Mouse (Mus musculus) thymus, postnatal 36 days (tissue): Measurements from ENCODE around the gene Trim28.
A peak's percentile ranks its signal among the peaks of the same experiment; 100 is the strongest.

Experiments
- DNase-seq, 2 experiments: peaks; one replicate each; pipeline ENCODE4 v3.0.0; 2022; ENCODE audit warnings: mixed read lengths in 2 of 2

The Trim28 gene

DNA sequence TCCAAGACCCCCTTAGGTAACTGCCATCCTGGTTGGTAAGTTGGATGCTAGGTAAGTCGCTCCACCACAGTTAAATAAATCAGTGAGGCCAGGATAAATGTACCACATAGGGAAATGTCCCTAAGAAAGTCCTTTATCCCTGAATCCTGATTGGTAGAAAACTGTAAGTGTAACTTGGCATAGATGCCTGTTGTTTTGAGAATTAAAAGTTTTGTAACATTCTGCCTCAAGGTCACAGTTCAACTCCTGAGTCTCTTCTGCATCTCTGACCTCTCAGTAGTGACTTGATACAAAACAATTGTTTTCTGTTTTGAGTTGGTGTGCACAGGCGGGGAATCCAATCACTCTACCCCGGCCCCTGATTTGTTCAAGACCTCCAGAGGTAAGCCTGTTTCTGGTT is at the start of gene Trim28:
Gene Trim28, plus strand, starts transcription at position 264 of the 400 bp plus-strand sequence.
- DNase-seq: no peak

DNA sequence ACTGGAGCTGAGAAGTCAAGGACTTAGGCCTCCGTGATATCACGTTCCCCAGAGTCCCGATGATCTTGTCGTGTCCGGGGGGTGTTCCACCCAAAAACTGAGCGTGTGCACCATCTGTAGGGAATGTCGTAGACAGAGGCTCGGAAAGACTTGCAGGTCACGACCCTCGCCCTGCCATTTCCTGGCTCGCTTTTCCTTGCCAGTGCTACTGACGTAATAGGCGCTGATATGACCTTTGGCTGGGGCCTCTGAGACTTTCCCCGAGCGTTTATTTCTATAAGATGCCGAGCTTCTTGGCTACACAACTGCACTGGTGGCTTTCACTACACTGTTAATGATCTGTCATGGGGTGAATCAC is 49.1 kb upstream of the Trim28 start:
- no peak for DNase-seq

DNA sequence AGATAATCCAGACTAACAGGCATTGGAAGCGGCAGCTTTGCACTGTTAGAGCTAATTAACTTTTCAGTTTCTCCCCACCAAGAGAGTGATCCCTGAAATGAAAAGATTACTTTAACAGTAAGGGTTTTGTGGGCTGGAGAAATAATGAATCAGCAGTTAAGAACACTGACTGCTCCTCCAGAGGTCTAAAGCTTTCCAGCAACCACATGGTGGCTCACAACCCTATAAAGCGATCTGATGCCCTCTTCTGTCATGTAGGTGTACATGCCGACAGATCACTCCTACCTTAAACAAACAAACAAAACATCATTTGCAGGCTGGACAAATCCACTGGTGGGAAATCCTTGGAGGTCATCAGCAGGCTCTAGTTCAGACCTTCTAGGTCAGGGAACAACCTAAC is 44.0 kb upstream of the Trim28 start:
- no peak for DNase-seq

DNA sequence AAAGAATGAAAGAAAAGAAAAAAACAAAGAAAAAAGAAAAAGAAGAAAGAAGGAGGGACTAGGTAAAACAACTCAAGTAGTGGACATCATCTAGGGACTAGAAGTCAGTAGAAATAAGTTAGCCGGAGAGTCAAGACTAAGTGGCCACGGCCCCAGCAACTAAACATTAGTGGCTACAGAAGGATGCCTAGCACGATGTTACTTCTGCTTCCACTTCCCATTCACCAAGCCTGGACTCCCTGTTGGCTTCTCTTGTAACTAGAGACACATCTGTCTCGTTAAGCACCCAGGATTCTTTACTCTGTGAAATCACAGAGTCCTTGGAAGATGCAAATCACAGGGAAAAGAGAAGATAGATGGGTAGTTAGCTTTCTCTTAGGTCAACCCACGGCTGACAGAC is 41.4 kb upstream of the Trim28 start:
- DNase-seq: no peak

DNA sequence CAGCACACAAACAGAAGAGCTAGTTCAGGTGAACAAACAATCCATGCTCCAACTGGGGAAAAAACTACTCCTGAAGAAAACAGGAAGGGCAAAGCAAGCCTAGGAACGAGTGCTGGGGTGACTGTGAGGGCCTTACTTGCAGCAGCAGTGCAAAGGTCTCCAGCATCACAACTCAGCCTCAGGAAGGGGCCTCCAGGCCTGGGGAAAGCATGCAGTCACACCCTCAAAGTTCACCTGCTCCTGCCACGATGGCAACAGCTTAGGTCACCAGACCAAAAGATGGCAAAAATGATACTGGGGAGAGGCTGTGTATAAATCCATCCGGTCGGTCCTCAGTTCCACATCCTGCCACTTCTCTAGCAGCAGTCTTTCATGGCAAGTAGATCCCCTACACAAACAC is 40.0 kb upstream of the Trim28 start:
- no peak for DNase-seq

DNA sequence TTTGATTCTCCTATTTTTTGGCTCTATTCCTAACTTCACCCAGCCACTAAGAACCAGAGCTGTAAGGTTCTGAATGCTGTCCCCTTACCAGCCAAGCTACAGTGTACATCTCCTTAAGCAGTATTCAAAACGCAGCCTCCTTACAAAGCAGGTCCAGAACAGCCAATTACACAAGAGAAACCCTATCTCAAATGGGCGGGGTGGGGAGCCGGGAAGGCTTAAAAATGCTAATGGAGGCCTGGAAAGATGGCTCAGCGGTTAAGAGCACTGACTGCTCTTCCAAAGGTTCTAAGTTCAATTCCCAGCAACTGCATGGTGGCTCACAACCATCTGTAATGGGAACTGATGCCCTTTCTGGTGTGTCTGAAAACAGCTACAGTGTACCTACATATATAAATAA is 39.2 kb upstream of the Trim28 start:
- no peak for DNase-seq

DNA sequence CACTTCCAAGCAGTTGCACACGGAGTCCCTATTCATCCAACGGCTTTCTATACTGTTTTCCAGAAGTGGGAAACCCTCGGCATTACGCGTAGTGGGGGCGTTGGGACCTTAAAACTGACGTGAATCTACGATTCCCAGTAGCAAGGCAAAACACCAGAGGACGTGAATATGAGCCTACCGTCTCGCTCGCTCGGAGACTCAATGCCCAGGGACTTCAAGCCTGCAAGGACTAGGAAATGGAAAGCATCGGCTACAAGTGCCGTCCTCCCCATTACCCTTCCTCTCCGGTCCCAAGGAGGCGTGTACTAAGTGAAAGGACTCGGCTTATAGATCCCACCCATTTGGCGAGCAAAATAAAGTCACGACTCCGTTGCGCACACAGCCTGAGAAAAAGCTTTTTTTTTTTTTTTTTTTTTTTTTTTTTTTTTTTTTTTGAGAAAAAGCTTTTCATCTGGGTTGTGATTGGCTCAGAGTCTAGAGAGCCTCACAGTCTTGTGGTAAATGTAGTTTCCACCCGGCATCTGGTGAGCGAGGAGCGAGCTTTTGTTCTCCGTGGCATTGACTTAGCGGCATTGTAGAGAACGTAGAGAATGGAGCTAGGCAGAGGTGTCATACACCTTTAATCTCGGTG is 37.3 kb upstream of the Trim28 start:
- DNase-seq: peak; percentile 69 to 79

DNA sequence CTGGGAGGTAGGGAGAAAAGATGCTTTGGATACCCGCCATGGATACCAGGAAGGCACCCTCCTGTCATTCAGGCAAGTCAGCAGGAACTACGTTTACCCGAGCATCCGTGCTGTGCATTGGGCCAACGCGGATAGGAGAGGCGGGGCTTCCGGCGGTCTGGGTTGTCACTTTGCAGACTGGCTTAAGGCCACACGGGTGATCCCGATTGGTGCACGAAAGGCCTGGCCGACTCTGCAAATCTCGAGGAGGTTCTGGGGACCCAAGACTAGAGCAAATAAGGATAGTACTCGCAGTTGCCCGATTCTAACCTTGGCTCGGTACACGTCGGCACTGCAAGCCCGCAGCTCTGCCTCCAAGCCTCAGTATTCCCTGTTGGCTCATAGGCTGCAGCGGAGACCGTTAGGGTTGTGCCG is 33.2 kb upstream of the Trim28 start, which contains the start of gene Zfp324:
Gene Zfp324, plus strand, starts transcription at position 161 of the 414 bp plus-strand sequence.
- peak; percentile 86 to 90 for DNase-seq

DNA sequence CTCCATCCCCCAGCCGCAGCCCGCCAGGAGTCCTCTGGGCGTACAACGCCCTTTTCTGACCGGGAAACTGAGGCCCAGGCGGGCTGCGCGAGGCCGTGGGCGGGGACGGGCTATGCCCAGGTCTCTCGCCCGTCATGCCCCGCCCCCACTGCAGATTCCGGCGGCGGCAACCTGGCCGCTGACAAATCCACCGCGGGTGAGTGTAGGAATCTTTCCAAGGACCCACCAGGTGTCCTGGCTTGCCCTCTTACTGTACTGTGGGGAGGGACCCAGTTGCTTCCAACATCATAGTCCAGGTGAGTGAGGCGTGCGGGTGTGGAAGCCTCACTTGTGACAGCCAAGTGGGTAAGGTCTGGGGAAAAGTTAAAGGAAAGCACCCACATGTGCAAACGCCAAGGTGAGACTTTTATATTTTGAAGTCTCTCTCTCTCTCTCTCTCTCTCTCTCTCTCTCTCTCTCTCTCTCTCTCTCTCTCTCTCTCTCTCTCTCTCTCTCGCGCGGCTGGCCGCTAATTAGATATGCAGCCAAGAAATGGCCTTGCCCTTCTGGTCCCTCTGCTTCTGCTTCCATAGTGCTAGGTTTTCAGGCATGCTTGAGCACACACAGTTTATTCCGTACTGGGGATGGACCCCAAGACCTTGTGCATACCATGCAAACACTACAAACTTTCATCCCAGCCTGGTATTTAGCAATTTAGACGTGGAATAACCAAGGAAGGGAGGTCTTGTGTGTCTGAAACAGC is 32.6 kb upstream of the Trim28 start:
- DNase-seq: peak; percentile 70 to 76

DNA sequence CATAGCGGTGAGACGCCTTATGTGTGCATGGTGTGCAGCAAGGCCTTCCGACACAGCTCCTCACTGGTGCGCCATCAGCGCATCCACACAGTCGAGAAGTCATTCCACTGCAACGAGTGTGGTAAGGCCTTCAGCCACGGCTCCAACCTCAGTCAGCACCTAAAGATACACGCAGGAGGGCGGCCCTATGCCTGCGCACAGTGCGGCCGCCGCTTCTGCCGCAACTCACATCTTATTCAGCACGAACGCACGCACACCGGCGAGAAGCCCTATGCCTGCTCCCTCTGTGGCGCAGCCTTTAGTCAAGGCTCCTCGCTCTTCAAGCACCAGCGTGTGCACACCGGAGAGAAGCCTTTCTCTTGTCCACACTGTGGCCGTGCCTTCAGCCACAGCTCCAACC is 28.0 kb upstream of the Trim28 start:
- DNase-seq: no peak

DNA sequence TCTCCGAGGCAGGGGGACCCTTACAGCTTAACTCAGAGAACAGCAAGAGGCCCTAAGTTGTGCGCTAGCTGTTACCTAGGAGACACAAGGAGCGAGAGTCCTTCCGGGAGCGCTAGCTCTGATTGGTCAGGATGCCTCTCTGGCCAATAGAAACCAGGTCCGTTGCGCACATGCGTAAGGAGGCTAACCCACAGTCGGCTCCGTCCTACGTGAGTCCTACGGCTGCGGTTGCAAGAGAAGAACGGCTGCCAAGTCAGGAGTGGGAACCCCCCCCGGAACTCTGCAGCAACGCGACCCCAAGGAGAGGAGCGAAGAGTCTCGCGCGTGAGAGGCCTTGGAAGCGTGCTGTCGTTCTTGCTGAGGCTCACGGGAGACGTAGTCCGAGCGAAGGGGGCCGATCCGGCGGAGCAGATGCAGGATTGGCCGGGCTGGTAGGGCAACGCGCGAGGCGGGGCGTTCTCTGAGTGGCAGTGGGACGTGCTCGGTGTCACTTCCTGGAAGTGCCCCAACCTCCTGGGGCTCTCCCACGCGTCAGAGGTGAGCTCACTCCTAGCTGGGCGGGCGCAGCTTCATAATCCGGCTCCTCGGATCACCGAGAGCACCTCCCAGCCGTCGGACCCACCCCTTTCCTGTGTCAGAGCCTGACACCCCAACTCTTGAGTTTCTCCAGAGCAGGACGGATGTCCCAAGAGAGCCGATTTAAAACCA is 21.1 kb upstream of the Trim28 start, which contains the start of gene Zfp446:
Gene Zfp446, plus strand, starts transcription at position 167 of the 708 bp plus-strand sequence.
- peak; percentile 96 to 99 for DNase-seq

DNA sequence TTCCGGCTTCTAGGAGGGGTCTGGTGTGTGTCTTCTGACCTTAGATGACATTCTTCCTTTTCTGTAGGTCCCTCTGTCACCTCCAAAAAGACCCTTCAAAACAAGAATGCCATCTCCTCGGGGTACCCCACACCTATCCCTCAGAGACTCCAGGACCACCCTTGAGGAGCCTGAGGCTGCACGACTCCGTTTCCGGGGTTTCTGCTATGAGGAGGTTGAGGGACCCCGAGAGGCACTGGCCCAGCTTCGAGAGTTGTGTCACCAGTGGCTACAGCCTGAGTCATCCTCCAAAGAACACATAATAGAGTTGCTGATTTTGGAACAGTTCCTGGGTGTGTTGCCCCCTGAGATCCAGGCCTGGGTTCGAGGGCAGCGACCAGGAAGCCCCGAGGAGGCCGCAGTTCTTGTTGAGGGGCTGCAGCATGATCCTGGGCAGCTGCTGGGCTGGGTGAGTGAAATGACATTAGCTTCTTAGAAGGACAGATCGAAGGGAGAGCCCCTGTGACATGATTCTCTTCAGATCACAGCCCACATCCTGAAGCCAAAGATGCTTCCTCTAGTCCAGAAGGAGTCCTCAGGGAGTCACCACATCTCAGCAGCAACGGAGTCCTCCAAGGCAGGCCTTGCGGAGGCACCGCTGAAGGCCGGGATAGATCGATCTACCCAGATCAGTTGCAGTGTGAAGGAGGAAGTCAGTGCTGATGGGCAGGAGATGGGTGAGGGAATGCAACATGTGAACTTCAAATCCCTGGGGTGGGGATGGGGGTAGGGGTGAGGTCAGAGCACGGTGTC is 19.8 kb upstream of the Trim28 start:
- peak in 1 of 2 experiments; percentile 28 for DNase-seq

DNA sequence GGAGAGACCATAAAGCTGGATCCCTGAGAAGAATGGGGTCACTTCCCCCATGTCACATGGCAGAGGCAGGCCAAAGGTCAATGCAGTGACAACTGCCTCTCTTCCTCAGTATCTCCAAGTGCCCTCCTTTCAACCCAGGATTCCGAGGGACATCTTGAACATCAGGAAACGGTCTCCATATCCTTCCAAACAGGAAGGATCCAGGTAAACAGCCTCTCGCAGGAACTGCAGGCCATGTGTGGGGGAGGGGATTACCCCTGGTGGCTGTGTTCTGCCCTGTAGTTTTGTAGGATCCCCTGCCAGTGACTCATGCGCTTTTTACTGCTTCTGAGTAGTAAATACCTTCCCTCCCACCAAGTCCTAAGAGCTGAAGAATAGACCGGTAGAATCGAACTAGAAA is 19.1 kb upstream of the Trim28 start:
- no peak for DNase-seq

DNA sequence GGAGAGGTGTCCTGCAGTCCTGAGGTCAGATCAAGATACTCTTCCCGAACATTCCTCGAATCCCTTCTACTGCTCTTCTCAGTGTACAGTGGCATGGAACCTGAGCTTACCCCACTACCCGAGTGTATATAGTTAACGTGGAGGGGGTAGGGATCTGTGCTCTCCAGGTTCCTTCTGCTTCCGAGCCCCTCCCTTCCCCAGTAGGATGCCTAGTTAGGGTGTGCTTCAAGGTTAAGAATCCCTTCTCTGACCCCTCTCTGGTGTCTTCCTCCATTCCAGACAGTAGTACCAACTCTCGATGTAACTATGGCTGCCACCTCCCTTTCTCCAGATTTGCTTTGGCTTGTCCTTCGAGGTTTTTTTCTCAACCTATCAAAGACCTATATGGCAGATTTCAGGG is 18.6 kb upstream of the Trim28 start:
- no peak for DNase-seq

DNA sequence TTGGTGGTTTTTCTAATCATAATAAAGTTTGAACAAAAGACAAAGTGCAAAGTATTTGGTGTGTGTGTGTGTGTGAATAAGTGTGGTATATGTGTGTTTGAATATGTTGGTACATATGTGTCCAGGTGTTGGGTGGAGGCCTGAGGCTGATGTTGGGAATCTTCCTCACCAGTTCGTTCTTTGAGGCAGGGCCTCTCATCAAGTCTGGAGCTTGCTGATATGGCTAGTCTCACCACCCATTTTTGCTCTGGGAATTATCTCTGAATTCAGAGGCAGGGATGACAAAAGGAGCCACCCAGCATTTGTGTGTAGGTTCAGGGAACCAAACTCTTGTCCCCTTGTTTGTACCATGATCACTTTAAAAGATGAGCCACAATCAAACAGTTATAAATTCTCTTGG is 13.2 kb upstream of the Trim28 start:
- DNase-seq: no peak

DNA sequence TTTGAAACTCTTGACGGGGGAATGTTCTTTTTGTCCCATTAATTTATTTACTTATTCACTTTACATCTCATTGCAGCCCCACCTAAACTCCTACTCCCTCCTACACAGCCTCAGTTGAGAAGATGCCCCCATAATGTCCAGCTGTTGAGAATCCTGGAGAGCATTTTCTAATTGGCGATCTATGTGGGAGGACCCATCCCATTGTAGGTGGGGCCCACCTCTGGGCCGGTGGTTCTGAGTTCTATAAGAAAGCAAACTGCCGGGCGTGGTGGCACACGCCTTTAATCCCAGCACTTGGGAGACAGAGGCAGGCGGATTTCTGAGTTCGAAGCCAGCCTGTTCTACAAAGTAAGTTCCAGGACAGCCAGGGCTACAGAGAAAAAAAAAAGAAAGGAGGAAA is 12.0 kb upstream of the Trim28 start:
- DNase-seq: no peak

DNA sequence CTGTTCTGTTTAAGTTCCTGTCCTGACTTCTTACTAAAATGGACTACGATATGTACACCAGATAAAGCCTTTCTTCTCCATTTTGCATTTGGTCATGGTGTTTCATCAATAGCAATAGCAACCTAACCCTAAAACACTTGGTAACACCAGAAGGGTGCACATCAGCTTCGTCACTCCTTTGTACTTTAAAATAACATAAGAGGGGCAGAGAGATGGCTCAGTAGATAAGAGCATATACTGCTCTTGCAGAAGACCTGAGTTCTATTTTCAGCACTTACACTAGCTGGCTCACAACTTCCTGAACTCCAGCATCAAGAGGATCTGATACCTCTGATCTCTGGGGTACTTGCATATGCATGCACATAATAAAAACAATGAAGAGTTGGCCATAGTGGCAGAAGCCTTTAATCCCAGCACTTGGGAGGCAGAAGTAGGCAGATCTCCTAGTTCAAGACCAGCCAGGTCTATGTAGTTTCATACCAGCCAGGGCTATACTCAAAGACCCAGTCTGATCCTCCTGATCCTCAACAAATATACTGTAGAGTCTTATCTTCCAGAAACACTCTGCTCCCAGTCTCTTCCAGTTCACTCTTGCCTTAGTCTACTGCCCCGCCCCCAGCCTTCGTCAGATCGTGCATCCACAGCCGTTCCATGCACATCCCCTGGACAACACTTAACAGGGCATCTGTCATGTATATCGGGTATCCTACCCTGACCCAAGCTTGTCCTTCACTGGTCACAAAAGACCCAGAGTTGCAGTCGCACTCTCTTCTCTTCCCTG is 11.3 kb upstream of the Trim28 start:
- no peak for DNase-seq

DNA sequence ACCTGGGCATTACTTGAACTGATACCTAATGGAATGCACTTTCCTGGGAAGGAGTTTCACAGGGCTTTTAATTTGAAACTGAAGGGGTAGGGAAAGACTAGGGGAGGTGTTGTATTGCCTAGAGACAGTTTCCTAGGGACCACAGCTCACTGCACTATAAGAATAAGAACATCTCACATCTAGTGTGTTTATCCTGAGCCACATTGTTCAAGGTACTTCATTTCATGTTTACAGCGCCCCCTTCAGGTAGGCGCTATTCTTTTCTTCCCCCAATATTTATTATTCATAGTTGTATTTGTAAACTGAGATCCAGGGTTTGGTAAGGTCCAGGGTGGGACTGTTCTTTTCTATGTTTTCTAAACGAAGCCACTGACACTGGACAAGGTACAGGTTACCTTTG is 6.7 kb upstream of the Trim28 start:
- DNase-seq: peak in 1 of 2 experiments; percentile 45

DNA sequence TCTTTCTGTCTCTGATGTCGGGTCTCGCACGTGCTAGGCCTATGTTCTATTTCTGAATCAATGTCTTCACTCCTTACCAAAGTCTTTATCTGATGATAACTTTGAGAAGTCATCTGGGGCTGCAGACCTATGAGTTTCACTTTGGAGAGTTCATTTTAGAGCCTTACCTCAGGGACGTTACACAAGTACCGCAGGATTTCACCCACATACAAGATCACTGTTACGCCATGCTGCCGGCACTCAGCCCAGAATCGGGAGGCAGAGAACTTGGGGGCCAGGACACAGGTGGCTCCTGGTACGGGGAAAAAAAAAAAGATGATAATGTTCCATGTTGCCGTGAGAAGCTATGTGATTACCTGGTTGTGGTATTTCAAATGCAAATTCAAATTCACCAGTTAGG is 5.8 kb upstream of the Trim28 start:
- no peak for DNase-seq

DNA sequence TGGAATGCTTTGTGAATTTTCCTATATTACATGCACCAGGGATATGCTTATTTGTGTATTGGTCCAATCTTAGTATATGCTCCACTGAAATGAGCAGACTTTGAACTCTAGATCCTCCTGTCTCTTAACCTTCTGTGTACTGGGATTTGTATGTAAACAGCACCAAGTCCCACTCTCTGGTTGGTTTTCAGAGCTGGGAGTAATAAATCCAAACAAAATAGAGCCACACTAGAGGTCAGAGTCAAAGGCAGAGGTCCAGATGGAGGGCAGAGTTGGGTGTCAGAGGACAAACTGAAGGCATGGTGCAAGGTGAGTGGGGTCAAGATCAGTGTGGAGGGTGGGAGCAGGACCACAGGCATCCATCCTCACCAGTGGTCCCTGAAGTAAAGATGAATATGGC is 3.1 kb upstream of the Trim28 start:
- DNase-seq: no peak

DNA sequence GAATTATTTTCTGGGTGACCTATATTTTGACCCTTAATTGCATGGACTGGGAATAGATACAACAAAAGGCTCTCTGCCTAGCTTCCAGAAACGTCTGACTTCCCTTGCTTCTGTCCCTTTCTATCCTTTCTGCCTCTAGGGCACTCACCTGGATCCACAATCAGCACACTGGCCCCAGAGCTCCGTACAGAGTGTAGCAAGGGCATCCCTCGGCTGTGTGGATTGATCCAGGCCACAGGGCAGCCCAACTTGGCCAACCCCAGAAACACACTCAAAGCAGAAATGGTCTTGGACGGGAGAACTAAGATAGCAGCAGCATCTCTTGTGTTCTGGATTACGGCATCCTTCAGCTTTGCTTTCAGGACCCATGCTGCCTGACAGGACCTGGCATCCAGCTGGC is 1.7 kb upstream of the Trim28 start:
- DNase-seq: no peak

DNA sequence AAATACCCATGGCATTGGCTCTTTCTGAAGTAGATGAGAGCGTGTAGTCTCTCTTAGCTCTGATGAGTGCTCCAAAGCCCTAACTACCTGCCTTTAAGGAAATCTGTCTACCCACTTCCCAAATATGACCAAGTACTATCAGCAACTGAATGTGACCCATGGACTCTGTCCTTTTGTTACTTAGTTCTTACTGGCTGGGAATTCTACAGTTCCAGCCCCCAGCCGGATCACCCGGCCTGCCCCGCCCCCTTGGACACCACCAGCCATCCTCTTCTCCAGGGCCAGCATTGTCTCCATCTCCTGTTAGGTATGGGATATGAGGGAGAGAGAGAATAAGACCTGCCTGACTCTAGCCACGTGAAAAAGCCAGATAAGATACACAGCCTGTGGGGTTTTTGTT is 861 bp upstream of the Trim28 start, which contains the start of gene Slc27a5:
Gene Slc27a5, minus strand, starts transcription at position 140 of the 400 bp plus-strand sequence.
- DNase-seq: no peak
